Mouse (Mus musculus): ENCODE data around the gene Phb.

GRCm38 (mm10) chr11:95667177-95667576 is 420 bp downstream of the Phb start:
- TF ChIP-seq CTCF (IDR thresholded peaks at IDR 0.05; ENCODE audit: borderline replicate concordance, extremely low read depth, insufficient read depth, insufficient read length) = no peak
- TF ChIP-seq POLR2A (IDR thresholded peaks at IDR 0.05; ENCODE audit: borderline replicate concordance, extremely low read depth, insufficient read depth, insufficient read length, poor library complexity, severe bottlenecking) = no peak

All from brain, embryonic 14.5 days (tissue).